Mouse (Mus musculus) induced T-regulatory cell, adult 2 months (primary cell): Measurements from ENCODE around the gene Pdgfb.
A peak's percentile ranks its signal among the peaks of the same experiment; 100 is the strongest.

Experiments used
- DNase-seq: peaks from one replicate; pipeline ENCODE4 v3.0.0-alpha.2; 2012; ENCODE audit warnings: low read depth

Gene Pdgfb

DNA sequence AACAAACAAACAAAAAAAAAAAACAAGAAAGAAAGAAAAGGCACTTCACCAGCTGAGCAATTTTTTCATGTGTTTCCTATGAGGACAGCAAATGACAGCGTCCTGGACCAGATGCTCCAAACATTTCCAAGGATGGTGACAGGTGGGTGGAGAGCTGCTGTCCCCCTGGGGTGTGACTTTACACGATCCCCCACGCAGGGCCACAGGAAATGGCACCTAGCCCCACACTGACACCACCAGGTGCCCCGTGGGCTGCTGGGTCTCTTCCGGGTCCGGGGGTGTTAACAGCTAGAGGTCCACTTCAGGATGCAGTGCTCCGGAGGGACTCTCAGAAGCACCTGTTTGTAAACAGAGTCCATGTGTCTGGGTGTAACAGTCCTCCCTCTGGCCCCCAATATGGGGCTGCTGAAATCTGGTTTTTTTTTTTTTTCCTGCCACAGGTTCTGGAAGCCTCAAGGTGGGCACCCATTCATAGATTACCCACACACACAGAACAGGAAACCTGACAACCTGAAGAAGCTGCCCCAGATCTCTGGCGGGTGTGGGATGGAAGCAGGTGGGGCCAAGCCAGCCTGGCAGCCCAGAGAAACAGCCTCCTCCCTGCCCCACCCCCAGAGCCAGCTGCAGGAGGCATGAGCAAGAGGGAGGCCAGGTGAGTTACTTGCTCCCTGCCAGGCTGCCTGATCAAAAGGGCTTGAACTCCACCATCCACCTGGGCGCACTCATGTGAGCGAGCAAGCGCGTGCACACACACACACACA, 5.2 kb downstream of the Pdgfb start:
- DNase-seq, result peak; percentile 29

DNA sequence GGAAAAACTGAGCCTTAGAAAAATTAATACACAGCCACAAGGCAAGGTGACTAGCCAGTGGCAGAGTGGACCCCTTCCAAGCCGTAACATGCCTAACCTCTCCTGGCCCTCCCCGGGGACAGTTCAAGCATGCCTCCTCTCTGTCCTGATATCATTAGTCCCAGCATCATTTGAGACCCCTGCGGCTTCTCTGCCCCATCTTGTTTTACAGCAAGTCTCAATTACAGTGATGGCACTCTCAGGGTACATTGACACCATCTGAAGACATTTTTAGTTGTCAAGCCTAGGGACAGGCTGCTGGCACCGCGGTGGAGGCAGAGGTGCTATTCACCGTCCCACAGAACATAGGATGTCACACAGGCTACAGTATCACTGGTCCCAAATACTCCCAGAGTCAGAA, 6.3 kb downstream of the Pdgfb start:
- no peak for DNase-seq

DNA sequence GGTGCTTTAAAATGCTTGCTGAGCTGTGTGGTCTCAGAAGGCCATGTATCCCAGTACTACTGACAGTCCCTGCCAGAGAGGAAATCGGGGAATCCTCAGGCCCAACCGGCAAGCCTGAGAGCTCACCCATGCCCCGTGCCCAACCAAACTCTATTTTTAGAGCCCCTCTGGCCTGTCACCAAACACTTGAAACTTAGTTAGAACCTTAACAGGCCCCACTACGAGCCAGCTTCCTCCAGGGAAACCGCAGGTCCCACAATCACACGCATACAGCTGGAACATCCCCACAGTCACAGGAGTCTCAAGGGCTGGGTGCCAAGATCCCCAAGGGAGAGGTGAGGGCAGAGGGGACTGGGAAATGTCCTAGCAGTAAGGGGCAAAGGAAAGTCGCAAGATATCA, 8.6 kb downstream of the Pdgfb start:
- DNase-seq, result no peak

DNA sequence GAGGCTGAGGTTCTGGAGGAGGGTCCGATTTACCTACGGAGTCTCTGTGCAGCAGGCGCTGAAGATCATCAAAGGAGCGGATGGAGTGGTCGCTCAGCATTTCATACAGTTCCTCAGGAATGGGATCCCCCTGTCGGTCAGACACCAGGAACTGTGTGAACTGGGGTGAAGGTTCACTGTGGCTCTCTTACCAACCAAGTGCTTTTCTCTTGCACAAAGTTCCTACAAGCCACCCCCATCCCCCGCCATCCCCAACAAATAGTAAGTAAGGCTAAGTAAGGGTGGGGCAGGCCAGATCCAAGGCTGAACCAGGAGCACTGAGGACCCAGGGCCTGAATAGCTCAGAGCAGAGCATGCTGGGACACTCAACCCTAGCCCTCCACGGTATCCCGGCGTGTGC, 9.3 kb downstream of the Pdgfb start:
- no peak for DNase-seq

DNA sequence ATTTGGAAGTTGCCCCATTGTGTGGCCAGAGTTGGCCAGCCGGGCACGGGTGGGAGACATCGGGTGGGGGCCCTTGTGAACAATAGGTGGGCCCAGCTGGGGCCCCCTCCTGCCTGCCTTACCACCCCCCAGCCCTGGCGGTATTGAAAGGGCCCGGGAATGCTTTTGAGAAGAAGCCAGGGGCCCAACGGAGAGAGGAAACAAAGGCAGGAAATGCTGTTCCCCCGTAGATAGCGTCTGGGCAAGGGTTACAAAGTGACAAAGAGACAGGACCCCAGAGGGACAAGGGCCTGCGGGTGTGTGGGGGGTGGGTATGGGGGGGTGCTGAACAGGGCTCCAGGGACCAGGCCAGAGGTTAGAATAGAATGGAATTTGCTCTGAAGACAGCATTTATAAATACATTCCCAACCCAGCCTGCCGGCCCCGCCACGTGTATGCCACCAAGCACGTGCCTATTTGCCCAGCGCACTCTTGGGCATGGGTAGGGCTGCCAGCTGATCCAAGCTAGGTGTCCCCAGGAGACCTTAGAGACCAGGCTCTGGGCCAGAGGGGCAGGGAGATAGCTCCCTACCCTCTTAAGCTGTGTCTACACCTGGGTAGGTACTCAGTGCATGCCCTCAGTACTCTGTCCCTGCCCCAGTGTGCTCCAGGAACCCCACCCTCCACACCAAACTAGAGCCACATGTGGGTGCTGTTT, 10.0 kb downstream of the Pdgfb start:
- no peak for DNase-seq

DNA sequence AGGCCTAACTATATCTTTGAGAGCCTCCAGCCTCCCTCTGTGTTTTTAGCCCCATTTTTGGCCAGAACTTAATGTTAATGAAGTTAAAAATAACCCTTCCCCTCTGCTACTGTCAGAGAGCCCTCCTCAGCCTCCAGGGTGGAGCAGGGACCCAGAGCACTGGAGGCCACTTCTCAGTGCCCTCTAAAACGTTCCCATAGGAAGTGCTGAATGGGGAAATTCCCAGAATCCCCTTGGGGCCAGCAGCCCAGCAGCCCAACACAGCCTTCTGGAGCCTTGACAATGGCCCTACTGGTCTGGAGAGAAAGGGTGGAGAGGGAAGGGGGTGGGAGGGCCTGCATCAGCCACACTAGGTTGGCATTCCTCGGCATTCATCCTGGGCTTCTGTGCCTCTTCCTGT, 11.2 kb downstream of the Pdgfb start:
- DNase-seq, result no peak

DNA sequence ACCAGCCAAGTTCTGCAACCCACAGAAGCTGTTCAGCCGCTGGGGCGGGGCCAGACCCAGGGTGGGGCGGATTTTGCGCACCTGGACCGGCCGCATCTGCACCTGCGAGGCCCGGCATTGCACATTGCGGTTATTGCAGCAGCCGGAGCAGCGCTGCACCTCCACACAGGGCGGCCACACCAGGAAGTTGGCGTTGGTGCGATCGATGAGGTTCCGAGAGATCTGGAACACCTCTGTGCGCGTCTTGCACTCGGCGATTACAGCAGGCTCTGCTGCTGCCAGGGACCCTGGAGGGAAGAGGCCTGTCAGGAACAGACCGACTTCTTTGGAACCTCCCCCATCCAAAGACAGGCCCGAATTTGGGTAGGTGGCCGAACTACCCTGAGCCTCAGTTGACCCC, 13.2 kb downstream of the Pdgfb start:
- no peak for DNase-seq

DNA sequence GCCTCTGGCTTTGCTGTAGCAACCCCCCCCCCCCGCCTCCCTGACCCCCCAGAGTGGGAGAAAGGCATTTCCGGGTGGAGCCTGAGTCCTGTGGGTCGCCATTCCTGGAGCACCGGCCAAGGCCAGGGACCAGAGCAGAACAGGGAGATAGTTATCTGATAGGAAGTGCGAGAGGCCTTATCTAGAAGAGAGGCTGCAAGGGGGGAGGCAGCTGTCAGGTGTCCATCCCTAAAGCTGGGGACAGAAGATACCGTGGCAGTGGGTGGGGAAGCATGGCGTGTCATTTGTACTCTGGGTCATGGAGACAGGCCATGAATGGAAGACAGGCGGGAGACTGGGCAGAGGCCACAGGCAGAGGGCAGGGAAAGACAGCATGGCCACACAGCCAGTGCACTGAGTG, 14.1 kb downstream of the Pdgfb start:
- no peak for DNase-seq

DNA sequence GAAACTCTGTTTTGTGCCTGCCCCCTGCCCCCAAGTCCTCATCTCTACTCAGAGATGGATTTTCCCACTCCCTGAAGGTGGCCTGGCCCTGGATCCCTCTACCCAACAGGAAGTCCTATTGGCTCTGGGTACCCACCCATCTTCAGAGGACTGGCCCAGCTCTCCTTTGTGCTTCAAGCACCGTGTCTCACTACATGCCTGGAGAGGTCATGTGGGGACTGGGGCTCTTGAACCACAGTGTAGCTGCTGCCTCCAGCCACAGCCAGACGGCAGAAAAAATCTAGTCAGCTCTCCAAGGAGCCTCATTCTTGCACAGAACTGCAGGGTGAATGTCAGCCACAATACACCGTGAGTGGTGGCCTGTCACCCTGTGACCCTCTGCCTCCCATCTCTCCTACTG, 16.8 kb downstream of the Pdgfb start:
- no peak for DNase-seq

DNA sequence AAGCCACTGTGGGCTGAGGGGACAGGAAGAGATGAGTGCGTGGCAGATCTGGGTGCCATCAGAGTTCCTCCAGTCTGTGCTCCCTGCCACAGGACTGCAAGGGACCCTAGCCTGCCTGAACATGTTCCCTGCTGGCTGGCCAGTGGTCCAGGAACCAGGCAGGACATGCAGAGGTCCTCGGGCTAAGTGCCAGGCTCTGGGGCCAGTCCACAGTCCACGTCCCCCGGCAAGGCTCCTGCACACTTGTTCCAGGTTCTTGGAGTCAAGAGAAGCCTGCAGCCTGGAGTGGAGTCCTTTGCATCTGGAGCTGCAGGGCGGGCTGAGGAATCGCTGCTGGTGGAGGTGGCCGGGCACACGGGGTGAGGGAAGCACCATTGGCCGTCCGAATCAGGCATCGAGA, 18.0 kb downstream of the Pdgfb start:
- DNase-seq, result no peak

DNA sequence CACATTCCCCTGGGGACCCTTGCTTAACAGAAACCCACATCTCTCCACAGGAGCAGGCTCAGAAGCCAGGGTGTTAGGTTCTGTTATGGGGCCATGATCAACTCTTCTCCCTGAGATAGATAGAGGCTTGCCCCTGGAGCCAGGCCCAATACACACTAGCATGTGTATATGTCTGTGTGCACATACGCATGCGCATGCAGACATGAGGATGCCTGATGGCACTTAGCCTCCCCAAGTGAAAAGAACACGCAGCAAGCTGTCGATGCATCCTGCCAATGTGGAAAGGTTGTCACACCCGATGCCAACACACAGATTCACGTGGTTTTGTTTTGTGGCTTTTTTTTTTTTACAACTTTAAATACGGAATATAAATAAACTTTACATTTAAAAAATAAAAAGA, 19.2 kb downstream of the Pdgfb start:
- DNase-seq, result no peak

DNA sequence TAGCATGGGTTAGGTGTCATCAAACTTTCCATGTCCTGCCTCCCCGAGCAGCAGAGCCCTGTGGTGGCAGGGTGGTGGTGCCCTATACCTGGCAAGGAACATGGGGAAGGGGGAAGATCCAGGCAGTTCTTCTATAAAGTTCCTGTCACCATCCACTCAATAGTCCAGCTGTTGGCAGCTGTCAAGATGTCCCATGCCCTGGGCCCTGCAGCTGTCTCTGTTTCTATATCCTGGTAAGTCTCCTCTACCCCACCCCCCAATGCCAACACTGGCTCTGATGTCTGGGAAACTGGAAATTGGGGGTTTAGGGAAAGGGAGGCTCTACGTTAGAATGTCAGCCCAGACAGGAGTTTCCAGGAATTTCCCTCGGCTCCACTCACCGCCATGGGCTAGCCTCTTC, 20.2 kb downstream of the Pdgfb start:
- no peak for DNase-seq

DNA sequence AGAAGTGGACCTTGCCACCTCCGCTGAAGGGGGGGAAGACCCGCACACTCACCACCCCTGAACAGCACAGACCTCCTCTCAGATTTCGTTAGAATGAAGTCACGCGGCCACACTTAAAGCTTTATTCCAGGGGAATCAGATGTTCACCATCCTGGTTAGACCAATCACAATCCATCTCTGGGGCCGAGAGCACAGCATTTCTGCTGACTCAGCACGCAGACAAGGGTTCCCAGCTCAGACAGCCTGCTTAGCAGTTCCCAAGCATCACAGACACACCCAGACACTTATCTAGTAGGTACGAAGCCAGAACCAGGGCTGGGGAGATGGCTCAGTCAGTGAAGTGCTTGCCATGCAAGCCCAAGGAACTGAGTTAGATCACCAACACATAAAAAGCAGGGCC, 28.6 kb downstream of the Pdgfb start:
- no peak for DNase-seq

DNA sequence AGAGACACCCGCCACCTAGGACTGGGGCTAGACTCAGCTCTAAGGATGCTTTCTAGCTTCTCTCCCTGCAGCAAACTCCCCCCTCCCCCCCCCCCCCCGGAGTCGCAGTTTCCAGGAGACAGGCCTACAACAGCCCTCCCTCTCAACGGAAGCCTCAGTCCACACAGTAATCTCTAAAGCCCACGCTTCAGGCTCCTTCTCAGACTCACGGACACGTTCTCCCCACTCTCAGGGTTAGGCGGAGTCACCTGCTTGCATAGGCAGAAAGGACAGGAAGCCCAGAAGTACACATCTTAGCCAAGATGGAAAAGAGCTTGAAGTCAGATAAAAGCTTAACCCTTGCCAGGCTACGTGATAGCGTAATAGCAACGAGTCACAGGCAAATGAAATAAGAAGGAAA, 29.3 kb downstream of the Pdgfb start:
- DNase-seq, result no peak

DNA sequence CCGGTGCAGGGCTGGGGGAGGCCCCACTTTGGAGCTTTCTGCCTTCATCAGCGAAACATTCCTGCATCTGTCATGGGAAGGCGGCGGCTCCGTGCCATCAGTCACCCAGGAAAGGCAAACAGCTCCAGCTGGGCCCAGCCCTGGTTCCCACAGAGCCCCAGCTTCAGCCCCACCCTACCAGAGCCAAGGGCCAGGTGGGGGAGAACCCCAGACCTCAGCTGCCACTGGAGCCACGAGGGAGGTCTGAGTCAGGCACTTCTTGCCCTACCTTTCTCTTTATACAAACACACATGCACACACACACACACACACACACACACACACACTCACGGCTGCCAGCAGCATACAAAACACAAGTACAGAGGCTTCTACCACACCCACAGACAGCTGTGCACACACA, 30.6 kb downstream of the Pdgfb start:
- no peak for DNase-seq

DNA sequence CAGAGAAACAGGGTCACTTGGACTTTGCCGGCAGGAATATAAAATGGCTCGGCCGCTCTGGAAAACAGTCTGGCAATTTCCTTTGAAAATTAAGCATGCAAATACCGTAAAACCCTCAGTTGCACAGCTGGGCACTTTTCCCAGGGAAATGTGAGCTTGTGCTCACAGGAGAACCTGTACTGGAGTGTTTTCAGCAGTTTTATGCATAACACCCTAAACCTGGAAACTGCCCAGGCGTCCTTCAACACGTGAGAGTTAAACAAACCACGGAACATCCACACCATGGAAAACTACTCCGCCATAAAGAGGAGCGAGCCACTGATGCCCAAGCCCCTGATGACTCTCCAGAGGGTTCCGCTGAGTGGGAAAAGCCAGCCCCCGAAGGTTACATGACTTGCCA, 34.1 kb downstream of the Pdgfb start:
- no peak for DNase-seq

DNA sequence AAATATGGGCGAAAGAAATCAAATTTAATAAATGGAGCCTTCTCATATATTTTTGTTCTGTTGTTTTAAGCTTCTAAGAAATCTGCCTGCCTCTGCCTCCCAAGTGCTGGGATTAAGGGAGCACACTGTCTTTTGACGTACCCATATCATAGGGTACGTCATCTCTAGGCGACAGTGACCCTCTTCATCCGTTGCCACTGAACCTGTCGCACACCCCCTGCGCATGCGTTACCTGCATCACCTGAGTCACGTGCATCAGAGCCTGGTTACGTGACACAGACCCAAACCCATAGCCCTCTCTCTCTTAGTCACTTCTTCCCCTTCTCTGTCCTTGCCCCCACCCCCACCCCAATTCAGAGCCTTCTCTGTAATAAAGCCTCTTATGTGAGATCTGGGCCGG, 42.6 kb downstream of the Pdgfb start:
- no peak for DNase-seq

DNA sequence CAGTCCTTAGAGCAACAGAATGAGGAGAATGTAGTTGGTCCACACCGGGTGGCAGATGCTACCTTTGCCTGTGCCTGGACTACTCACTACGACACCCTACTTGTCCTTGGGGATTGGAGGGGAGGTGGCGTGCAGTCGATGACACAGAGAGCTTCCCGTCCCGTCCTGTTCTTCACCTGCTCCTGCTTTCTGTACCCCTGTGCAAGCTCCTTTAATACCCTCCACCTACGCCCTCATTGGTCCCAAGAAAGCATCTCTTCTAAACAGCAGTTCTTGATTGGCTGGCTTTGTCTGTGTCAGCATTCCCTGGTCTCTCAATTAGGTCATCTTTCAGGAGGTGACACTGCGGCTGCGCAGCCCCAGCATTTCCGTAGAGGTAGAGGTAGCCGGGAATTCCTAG, 43.8 kb downstream of the Pdgfb start, which contains the start of gene Cbx7:
TSS of gene Cbx7 (minus strand) at position 180 of the 400 bp plus-strand sequence.
- DNase-seq, result no peak

DNA sequence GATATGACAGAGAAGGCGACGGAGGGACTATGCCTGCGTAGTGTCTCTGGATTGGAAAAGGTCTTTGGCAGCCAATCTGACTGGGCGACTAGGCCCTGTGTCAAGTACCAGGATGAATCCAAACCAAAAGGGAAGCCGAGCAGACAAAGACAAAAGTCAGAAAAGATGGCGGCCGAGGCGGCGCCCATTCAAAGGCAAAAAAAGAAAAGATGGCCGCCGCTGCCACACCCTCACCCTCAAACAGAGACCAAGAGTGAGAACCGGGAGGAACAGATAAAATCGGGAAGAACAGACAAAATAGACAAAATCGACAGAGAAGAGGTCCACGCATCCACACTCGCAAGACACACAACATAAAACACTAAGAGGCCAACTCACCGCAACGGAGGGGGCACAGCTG, 44.3 kb downstream of the Pdgfb start:
- no peak for DNase-seq

DNA sequence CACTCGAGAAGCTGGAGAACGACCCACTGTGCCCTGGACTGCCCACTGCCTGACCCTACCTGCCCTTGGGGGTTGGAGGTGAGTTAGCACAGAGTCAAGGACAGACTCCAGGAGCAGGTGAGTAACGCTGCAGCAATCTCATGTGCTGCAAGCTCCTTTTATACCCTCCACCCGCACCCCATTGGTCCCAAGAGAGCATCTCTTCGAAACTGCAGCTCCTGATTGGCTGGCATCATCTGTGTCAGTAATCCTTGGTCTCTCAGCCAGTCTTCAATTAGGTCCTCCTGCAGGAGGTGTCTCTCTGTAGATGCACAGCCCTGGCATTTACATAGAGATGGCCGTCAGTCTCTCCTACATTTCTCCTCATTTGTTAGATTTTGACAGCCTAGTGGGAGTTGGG, 47.4 kb downstream of the Pdgfb start:
- no peak for DNase-seq

DNA sequence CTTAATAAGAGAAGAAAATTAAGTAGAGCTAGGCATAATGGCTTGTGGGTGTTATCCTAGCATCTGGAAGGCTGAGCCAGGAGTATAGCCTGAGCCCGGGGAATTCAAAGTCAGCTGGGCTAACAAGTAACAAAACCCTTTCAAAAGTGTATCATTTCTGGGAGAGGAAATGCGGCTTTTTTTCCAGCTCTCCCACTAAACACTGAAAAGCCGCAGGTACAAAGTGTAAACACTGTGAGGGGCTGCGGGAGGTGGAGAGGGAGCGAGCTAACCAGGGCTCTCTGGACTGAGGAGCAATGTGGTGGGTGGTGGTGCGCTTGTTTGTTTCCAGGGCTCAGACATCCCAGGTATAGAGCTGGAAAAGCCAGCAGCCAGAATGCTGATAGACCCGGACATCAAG, 50.4 kb downstream of the Pdgfb start:
- DNase-seq, result no peak

DNA sequence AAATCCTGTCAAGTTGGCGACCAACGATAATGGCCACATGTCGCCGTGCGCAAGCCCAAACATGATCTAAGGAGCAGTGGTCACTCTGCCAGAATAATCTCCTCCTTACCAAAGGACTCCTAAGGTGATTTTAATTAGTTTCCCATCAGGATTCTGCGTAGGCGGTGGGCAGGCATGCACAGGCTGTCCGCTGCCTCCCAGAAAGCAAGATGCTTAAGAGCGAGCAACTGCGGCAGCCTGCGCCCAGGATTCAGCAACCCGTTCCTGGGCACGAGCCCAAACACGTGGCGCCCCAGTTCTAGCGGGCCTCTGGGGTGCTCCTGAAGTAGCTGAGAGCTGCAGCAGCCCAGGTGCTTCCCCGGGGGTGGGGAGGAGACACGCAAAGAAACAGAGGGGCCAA, 52.1 kb downstream of the Pdgfb start:
- DNase-seq, result no peak

DNA sequence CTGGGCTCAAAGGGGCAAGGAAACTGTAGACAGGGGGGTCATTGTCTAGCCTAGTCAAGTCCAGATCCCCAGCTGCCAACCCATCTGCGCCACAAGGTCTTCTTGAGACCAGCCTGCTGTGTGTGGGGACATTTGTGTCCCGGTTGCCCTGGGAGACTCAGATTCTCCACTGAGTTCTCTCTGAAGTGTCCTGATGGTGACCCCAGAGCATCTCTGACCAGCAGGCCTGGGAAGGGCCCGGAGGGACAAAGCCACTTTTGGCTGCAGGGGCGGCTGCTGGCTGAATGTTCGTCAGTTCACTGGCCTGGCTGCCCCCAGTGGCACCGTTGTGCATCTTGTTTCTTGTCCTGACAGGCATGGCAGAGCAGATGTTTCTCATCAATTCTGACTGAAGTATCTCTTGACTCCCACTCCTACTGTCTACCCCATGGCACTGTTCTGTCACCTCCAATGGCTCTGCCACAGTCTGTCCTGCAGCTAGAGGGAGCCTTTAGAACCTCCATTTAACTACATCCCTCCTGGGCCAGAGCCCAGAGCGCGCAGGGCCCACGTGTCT, 53.3 kb downstream of the Pdgfb start:
- no peak for DNase-seq

DNA sequence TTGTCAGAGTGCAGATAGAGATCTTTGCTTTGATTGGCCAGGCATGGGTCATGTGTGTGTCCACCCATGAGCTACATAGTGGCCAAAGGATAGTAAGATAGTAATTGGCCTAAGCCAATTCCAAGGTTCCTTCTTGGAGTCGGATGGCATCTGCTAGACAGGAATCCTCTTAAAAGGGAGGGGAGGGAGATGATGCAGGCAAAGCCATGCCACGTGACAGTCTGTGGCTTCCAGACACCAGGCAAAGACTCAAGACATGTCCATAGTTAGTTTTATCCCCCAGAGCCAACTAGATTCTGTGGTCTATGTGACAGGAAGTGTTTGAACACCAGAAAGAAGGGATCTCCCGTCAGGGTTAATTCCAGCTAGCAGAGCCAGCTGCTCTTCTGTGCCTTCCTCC, 56.4 kb downstream of the Pdgfb start:
- no peak for DNase-seq
